Mouse (Mus musculus): Measurements from ENCODE around the gene Cand1.

GRCm38 (mm10) chr10:119218274-119219080 is 21.4 kb downstream of the Cand1 start:
- TF ChIP-seq CTCF (IDR thresholded peaks at IDR 0.05; ENCODE audit: extremely low read depth, insufficient read length, insufficient replicate concordance, low read depth, low read length) (no peak), POLR2A (IDR thresholded peaks at IDR 0.05; ENCODE audit: low read depth, low read length) (no peak)

Measured in small intestine, adult 2 months (tissue).